Mouse (Mus musculus) liver, embryonic 11.5 days (tissue): Measurements from ENCODE around the gene Igfn1. TPM values are rescaled to one million over a fixed set of nuclear protein-coding genes. Genes with fewer than 3 reads are reported as not detected.
A peak's percentile ranks its signal among the peaks of the same experiment; 100 is the strongest.

ENCODE experiments used
- ATAC-seq: fragments of 200-750 bp; cut with Nextera tagmentation; replicated peaks from 2 replicates; pipeline ENCODE4 v1.8.0; 2017; ENCODE audit warnings: moderate number of reproducible peaks, mild to moderate bottlenecking, moderate TSS enrichment, moderate library complexity; ENCODE audit not compliant: low FRiP score
- DNase-seq: peaks from one replicate; pipeline ENCODE4 v3.0.0-alpha.2; 2017; ENCODE audit warnings: low spot score
- H3K27ac ChIP-seq: fragments of 300-500 bp; sonication (generic); 2 replicates; pipeline ENCODE4 v1.5.1; 2014; ENCODE audit warnings: mild to moderate bottlenecking, low read depth, low read length, control low read depth
- H3K27me3 ChIP-seq: fragments of 300-500 bp; sonication (generic); replicated peaks from 2 replicates; pipeline ENCODE4 v1.6.1; 2014; ENCODE audit warnings: low read length, mixed read lengths; ENCODE audit not compliant: control insufficient read depth, insufficient read depth
- H3K36me3 ChIP-seq: fragments of 300-500 bp; sonication (generic); 2 replicates; pipeline ENCODE4 v1.6.1; 2014; ENCODE audit warnings: mild to moderate bottlenecking, low read length, moderate library complexity, mixed read lengths; ENCODE audit not compliant: control insufficient read depth, insufficient read depth
- H3K4me1 ChIP-seq: fragments of 300-500 bp; sonication (generic); replicated peaks from 2 replicates; pipeline ENCODE4 v1.6.1; 2014; ENCODE audit warnings: low read length, mixed read lengths; ENCODE audit not compliant: control insufficient read depth, insufficient read depth
- H3K4me2 ChIP-seq: fragments of 300-500 bp; sonication (generic); 2 replicates; pipeline ENCODE4 v1.6.1; 2014; ENCODE audit warnings: mild to moderate bottlenecking, control low read depth, moderate library complexity
- H3K4me3 ChIP-seq: fragments of 300-500 bp; sonication (generic); 2 replicates; pipeline ENCODE4 v1.5.1; 2014; ENCODE audit warnings: low read depth, low read length, control low read depth
- H3K9ac ChIP-seq: fragments of 300-500 bp; sonication (generic); 2 replicates; pipeline ENCODE4 v1.6.1; 2014; ENCODE audit warnings: low read depth, low read length, control low read depth
- H3K9me3 ChIP-seq: fragments of 300-500 bp; sonication (generic); 2 replicates; pipeline ENCODE4 v1.6.1; 2016; ENCODE audit warnings: low read length, inconsistent platforms, mixed read lengths; ENCODE audit not compliant: control insufficient read depth
- WGBS: fragments of 180-500 bp; shearing (Covaris S2); extraction: QIAGEN DNeasy Blood & Tissue Kit; methylation state at CpG from one replicate; pipeline ENCODE4 v1.1.7; 2014; 5-methylcytosine and 5-hydroxymethylcytosine counted together
- polyA plus RNA-seq: library from polyadenylated mRNA; unstranded; fragments of >200 nt; fragmentation: Nextera tagmentation; extraction: Ambion mirVana; gene quantifications from 2 replicates; pipeline ENCODE4 v1.2.1, GENCODE M21; 2014

Igfn1 gene
- polyA plus RNA-seq, 1 experiment from 2014 or later = not detected

GRCm38 (mm10) chr1:136017307-136017706, 11.2 kb upstream of the Igfn1 start:
- peak overlapping the region; percentile 86 for H3K4me3 ChIP-seq
- H3K27ac ChIP-seq = no peak overlapping the region
- no peak overlapping the region for H3K9ac ChIP-seq
- 73% methylated on average over 2 of the region's 2 CpGs for WGBS
- peaks cover 21% of the 10 kb centered on the region for H3K4me1 ChIP-seq
- ATAC-seq (no peak), DNase-seq (no peak)
- H3K9me3 ChIP-seq = no peaks in the 10 kb centered on the region
- H3K27me3 ChIP-seq = no peaks in the 10 kb centered on the region
- peaks cover 12% of the 10 kb centered on the region; the same call in 1 of the 2 replicates for H3K36me3 ChIP-seq
- peak overlapping the region; percentile 83 for H3K4me2 ChIP-seq

- no peaks in the 10 kb centered on the region for H3K9me3 ChIP-seq
- no peaks in the 10 kb centered on the region for H3K36me3 ChIP-seq
- peak overlapping the region; percentile 53 for H3K4me2 ChIP-seq
- H3K9ac ChIP-seq = no peak overlapping the region
- peak; percentile 84 for ATAC-seq
- WGBS = 29% methylated on average over 2 of the region's 2 CpGs
- no peak overlapping the region for H3K4me3 ChIP-seq
- peaks cover 21% of the 10 kb centered on the region for H3K4me1 ChIP-seq
- H3K27me3 ChIP-seq = no peaks in the 10 kb centered on the region
- H3K27ac ChIP-seq = peak overlapping the region; percentile 86
- no peak for DNase-seq
Observed at GRCm38 (mm10) chr1:136014796-136015502, 8.8 kb upstream of the Igfn1 start.

GRCm38 (mm10) chr1:136013513-136013912, 7.4 kb upstream of the Igfn1 start:
- DNase-seq (no peak), ATAC-seq (no peak)
- H3K4me3 ChIP-seq = no peak overlapping the region
- H3K4me1 ChIP-seq = peaks cover 17% of the 10 kb centered on the region
- 72% methylated on average over 4 of the region's 4 CpGs for WGBS
- H3K27ac ChIP-seq = peak overlapping the region; percentile 86; the same call in 1 of the 2 replicates
- H3K9ac ChIP-seq = no peak overlapping the region
- no peaks in the 10 kb centered on the region for H3K9me3 ChIP-seq
- H3K36me3 ChIP-seq = no peaks in the 10 kb centered on the region
- no peak overlapping the region for H3K4me2 ChIP-seq
- H3K27me3 ChIP-seq = no peaks in the 10 kb centered on the region

- Histone ChIP-seq H3K27ac (no peak overlapping the region), H3K9me3 (no peaks in the 10 kb centered on the region), H3K4me1 (peaks cover 16% of the 10 kb centered on the region), H3K4me3 (no peak overlapping the region), H3K4me2 (no peak overlapping the region), H3K27me3 (peaks cover 11% of the 10 kb centered on the region), H3K36me3 (no peaks in the 10 kb centered on the region), H3K9ac (no peak overlapping the region)
- ATAC-seq (no peak), DNase-seq (no peak)
- WGBS = 86% methylated on average over 4 of the region's 4 CpGs
Observed at GRCm38 (mm10) chr1:136010247-136010646, 4.1 kb upstream of the Igfn1 start.

GRCm38 (mm10) chr1:136008159-136008533, 2.0 kb upstream of the Igfn1 start:
- Histone ChIP-seq H3K4me2 (peak overlapping the region; percentile 97), H3K4me1 (peaks cover 5% of the 10 kb centered on the region), H3K9ac (no peak overlapping the region), H3K9me3 (no peaks in the 10 kb centered on the region), H3K27me3 (peaks cover 11% of the 10 kb centered on the region), H3K4me3 (peak overlapping the region; percentile 57), H3K36me3 (no peaks in the 10 kb centered on the region), H3K27ac (no peak overlapping the region)
- 18% methylated on average over 8 of the region's 8 CpGs for WGBS
- no peak for DNase-seq
- peak; percentile 54; the same call in 1 of the 2 replicates for ATAC-seq

- H3K27ac ChIP-seq = no peak within 1 kb of the TSS
- H3K36me3 ChIP-seq = no peaks in the 10 kb centered on the region
- DNase-seq (peak; percentile 77), ATAC-seq (peak; percentile 95)
- peaks cover 5% of the 10 kb centered on the region for H3K4me1 ChIP-seq
- peaks cover 11% of the 10 kb centered on the region for H3K27me3 ChIP-seq
- peak within 1 kb of the TSS; percentile 57 for H3K4me3 ChIP-seq
- peak within 1 kb of the TSS; percentile 60 for H3K9ac ChIP-seq
- H3K9me3 ChIP-seq = no peaks in the 10 kb centered on the region
- WGBS = 3% methylated on average over 37 of the region's 37 CpGs
- H3K4me2 ChIP-seq = peak within 1 kb of the TSS; percentile 97
Observed at GRCm38 (mm10) chr1:136007211-136008158, 1.3 kb upstream of the Igfn1 start, which contains the start of gene Tmem9. Tmem9 (plus strand) TSS chr1:136008150.

- Histone ChIP-seq H3K9ac (no peak overlapping the region), H3K27ac (no peak overlapping the region), H3K27me3 (peaks cover 5% of the 10 kb centered on the region), H3K36me3 (no peaks in the 10 kb centered on the region), H3K4me3 (no peak overlapping the region), H3K4me2 (no peak overlapping the region), H3K9me3 (no peaks in the 10 kb centered on the region), H3K4me1 (no peaks in the 10 kb centered on the region)
- WGBS = 97% methylated on average over 2 of the region's 2 CpGs
- DNase-seq (no peak), ATAC-seq (no peak)
Observed at GRCm38 (mm10) chr1:136001438-136001837, 4.7 kb downstream of the Igfn1 start.

- Histone ChIP-seq H3K36me3 (no peaks in the 10 kb centered on the region), H3K4me1 (no peaks in the 10 kb centered on the region), H3K27me3 (0 out of 2 replicates have a peak, but pooled peaks cover 5% of the 10 kb centered on the region), H3K9ac (no peak overlapping the region), H3K9me3 (no peaks in the 10 kb centered on the region), H3K4me3 (no peak overlapping the region), H3K27ac (no peak overlapping the region), H3K4me2 (no peak overlapping the region)
- ATAC-seq (no peak), DNase-seq (no peak)
- WGBS = 53% methylated on average over 8 of the region's 8 CpGs
Observed at GRCm38 (mm10) chr1:135999720-136000287, 6.3 kb downstream of the Igfn1 start.
